Mouse (Mus musculus) hindlimb bud, embryonic 11.5 days (tissue): ENCODE results near the gene Lcn9.
A peak's percentile ranks its signal among the peaks of the same experiment; 100 is the strongest.
"Not testable (repeated sequence)": the region's sequence is repeated elsewhere in the genome, so short reads cannot be mapped to it uniquely, and the experiment has no call there.

Experiments
- DNase-seq: peaks from one replicate; pipeline ENCODE4 v3.0.0-alpha.2; 2012; ENCODE audit warnings: low read depth, low spot score; ENCODE audit errors: extremely low spot score

Gene Lcn9

DNA sequence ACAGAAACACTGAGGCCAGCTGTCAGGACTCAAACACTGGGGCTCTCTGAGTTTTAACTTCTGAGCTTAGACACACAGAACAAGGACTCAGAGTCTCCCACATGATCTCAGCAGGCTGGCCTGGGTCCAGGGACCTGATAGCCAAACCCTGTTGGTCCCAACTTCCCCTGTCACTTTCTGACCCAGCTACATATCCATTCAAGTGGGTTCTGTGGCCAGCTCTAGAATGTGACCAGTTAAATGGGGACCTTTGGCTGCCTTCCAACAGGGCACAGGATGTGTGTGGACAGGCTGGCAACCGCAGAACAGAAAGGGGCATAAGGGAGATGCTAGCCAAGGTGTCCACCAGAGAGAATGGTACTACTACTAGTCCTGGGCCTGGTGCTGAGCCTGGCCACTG is at the start of gene Lcn9:
Gene Lcn9 (plus strand): TSS at position 348 of the 400 bp plus-strand sequence.
- DNase-seq = no peak

DNA sequence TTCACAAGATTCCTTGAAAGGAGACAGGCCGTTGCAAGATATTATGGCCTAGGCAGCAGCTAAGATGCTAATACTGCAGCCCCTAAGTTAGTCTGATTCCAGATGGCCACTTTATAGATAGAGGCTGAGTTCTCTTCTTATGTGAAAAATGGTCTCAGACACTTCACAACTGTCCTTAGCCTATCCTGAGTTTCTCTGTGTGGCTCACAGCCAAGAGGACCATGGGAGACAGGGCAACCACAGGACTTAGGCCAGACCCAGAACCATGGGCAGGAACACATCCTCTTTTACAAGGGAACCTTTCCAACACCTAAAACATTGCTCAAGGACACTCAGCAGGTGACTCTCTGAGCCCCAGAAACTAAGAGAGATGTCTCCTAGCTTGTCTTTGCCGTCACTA is 49.4 kb upstream of the Lcn9 start:
- no peak for DNase-seq

DNA sequence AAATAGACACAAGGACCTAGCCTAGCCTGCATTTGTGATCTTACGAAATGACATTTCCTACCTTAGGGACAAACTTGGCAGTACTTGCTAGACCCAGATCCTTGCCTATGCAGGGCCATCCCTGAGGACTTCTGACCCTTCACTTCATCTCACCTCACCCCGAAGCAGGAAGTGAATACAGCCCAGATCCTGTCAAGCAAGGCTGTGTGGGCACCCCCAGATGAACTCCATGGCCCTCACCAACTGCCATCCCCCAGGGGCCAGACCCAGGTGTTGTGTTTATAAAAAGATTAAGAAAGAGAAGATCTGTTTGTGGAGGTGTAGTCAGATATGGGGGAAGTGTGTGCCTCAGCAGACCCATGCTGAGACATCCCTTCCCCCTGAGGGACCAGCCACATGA is 48.3 kb upstream of the Lcn9 start:
- no peak for DNase-seq

DNA sequence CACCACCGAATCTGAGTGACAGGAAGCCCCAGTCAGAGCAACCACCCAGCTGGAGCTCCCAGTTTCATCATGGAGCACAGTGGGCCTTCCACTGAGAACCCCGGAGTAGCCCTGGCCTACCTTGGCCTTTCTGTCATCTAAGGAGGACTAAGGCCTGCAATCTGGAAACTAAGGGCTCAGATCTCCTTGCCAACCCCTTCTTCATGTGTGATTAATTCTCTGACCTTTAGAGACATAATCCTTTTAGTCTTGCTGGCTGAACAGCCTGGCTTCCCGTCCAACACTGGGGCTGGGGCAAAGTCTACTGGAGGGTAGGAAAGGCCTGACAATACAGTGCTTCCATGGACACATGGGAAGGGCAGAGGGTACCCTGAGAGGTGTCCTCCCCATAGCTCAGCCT is 47.0 kb upstream of the Lcn9 start:
- DNase-seq = no peak

DNA sequence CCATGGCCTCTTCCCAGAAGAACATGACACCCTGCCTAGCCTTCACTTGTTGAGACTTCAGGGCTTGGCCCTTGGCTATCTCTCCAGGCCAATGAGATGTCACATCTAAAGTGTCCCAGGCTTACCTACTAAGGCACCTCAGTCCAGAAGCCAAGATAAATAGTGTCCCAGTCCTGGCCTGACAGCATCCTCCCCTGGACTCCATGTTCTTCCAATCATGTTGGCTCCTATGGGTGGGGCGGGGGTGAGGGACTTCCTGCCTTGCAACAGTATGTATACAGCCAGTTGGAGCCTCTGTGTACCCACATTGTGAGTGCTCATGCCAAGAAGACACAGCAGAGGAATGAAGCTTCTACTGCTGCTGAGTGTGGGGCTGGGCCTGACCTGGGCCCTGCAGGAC is 46.2 kb upstream of the Lcn9 start, which contains the start of gene Lcn11:
Gene Lcn11 (plus strand): TSS at position 301 of the 400 bp plus-strand sequence.
- DNase-seq = no peak

DNA sequence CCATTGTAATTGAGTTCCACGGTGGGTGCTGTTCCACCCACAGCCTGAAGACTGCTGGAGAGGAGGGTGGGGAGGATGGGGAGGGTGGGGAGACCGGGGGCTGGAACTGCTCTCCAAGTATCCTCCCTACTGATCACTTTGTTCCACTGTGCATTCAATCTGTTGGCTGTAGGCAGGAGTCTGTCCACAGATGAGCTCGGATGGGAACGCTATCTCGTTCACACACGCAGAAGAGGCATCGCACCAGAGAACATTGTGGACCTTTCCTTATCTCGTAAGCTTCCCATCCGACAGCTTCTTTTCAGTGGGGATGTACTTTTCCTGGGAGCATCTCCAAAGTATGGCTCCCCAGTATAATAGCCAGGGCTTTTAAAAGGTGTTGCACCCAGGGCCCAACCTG is 43.9 kb upstream of the Lcn9 start:
- DNase-seq = no peak

DNA sequence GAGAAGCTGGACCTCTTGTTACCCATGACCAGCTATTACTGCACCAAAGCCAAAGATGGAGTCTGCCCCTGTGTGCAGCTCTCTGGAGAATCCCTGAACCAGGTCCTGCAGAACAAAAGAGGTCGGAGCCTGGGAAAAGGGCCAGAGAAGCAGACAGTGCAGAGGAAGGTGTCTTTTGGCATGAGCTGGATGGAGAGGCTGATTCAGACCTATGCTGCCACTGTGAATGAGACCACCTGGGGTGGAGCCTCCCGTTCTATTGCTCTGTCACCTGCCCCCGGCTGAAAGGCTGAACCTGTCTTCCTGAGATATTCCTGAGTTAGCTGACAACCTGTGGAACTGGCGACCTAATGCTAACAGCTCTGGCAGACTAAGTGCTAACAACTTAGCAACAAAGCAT is 42.0 kb upstream of the Lcn9 start:
- no peak for DNase-seq

DNA sequence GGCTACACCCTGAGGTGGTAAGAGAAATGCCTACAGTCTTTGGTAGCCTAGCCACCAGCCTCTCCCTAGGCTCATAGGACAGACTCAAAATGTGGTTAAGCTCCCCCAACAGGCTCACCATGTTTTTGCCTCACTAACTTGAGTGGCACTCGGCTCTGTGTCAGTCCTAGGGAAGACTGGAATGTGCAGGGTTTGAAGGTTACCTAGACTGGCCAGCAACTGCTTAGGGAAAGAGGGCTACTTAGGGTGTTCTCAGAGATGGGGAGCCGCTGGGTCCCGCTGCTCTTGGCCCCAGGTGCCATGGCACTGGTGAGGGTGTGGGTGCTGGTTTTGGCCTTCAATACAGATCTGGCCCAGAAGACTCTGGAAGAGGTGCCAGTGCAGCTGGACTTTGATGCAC is 41.0 kb upstream of the Lcn9 start, which contains the start of gene Gm13539:
Gene Gm13539 (plus strand): TSS at position 301 of the 400 bp plus-strand sequence.
- DNase-seq = no peak

DNA sequence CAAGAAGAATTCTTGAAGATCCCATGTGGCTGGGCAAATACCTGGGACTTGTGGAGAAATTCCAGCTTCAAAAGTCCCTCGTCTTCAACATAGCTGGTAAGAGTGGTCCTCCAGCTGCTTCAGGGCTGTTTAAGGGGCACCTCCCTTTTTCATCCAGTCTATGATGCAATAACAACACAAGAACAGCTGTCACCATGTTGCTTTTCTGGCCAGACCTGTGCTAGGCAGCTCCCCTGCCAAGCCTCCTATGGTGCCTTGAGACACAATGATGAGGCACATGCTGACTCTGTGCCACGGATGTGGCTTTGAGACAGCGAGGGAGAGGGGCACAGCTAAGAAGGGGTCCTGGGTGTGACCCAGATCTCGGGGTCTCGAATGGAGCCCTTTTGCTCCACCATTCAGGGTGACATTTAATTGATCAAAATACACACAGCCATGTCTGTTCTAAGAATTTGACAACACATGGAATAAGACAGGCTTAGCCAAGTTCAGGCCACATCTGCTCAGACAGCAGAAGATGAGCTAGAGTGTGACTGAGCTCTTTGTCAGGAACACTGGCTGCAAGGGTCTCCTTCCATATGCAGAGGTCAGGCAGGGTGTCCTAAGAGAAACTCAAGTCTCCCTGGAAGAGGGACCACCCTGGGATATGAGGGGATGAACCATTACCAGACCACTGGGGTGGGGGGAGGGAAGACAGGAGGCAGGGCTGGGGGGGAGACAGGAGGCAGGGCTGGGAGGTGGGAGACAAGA is 37.2 kb upstream of the Lcn9 start:
- no peak for DNase-seq

DNA sequence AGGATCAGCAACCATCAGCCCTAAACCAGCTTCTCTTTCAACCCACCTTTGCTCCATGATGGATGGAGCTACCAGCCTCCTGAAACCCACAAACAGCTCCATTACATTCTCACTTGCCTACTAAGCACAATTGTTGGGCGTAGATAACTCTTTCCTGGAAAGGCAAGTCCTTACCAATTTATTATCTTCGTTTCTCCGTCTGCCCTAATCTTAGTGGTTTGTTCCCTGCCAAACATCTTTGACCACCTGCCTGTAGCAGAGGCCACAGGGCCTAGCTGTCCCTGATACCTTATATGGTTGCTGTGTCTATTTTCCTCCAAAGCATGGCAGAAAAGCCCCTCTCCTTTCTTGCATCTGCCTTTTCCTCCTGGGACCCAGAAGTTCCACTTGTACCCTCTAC is 33.9 kb upstream of the Lcn9 start:
- no peak for DNase-seq

DNA sequence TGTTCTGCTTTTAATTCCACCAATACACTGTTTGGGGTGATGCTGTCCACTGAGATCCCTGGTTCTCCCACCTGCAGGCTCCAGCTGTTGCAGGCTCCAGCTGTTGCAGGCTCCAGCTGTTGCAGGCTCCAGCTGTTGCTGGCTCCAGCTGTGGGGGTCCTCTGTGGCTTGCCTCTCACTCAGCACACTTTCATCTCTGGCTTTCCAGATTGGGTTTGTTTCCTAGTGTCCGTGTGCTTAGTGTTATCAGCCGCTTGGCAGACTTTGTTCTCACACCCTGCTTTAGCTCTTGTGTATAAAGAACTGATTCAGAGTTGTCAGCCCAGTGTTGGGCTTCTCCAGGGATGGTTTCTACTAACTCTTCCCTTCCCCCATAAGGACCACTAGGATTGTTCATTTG is 25.3 kb upstream of the Lcn9 start:
- DNase-seq = no peak

DNA sequence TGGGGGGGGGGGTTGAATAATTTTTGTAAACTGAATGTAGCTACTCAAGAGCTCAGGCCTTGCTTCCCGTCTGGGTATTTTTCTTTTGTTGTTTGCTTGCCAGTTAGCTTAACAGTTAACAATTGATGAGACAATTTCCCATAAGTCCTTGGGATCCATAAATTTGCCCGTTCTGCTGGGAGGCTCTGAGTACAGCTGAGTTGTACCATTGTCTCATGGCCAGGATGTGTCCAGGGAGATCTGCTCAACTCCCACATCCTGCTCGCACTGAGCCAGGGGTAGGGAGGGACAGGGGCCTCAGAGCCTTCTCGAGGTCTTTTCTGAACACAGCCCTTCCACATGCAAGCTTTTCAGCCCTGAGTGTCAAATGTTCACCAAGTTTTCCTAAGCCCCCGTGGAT is 24.9 kb upstream of the Lcn9 start:
- no peak for DNase-seq

DNA sequence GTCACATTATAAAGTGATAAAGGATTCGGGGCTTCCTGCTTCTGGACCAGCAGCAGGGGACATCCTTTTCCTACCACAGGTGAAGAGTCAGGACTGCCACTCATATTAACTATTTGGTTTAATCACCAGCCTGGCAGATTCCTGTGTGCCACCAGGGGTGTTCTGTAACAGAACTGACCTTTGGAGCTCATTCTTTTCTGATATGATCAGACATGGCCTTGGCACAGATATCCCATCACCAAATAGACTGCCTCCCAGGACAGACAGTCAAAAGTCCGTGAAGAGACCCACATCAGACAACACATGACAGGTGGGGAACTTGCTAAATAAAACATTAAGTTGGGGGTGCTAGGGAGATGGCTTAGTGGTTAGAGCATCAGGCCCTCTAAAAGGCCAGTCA is 11.2 kb upstream of the Lcn9 start:
- DNase-seq = no peak

DNA sequence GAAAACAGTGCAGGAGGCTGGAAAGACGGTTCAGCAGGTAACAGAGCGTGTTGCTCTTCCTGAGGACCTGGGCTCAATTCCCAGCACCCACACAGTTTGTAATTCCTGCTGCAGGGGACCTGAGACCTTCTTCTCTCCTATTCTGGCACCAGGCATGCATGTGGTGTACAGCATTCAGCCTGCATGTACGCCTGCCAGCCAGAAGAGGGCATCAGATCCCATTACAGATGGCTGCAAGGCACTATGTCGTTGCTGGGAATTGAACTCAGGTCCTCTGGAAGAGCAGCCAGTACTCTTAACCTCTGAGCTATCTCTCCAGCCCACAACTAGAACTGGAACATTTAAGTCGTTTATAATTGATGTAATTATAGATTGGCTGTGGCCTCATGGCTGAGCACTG is 9.6 kb upstream of the Lcn9 start:
- no peak for DNase-seq

DNA sequence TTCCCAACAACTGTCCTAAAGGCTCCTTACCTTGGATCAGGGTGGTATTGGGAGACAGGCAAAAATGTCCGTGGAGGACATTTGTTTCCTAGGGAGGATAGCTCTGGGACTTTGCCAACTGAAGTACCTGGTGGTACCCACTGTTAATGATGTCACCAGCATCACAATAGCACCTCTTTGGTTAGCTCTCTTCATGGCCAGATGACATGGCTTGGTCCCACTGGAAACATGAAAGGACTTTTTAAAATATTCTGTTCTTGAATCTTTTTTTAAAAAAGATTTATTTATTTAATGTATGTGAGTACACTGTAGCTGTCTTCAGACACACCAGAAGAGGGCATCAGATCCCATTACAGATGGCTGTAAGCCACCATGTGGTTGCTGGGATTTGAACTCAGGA is 7.2 kb upstream of the Lcn9 start, which contains the start of gene Glt6d1:
Gene Glt6d1 (minus strand): TSS at position 101 of the 400 bp plus-strand sequence.
- DNase-seq = not testable (repeated sequence)

DNA sequence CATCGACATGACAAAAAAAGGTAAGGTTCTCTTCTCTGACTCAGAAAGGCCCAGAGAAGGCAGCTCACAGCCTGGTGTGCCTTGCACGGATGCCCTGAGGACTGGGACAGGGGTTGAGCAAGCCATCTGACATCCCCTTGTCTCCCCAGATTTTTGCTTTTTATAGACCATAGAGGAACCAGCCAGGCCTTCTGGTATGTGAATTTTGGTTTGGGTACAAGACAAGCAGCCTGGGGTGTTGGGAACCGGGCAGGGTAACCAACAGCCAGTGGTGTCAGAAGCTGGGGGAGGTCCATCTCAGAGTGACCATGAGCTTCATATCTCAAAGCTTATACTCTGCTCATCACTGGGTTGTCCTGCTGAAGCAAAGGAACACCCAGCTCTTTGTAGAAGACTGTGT is 1.8 kb downstream of the Lcn9 start:
- no peak for DNase-seq

DNA sequence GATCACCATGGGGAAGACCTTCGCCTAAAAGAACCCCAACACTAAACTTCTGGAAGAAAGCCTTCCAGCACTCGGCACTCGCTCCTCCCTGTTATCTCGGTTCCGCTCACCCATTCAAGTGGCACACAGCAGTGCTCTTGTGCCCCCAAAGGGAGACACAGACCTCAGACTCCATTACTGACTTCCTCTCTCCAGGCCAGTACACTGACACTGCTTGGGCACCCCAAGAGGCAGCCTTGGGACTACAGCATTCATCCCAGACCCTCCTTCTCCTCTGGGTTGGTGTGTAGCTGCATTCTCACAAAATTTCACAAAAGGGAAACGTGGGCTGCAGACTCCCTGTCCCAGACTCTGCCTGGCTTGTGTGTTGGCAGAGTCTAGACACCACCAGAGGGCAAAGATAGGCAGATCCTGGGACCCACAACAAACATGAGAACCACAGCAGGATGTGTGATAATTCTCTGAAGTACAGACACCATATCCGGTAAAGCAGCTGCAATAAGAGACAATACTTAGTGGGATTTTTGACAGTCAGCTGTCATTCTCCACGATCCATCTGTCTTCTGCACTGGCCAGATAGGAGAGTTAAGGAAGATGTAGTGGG is 5.5 kb downstream of the Lcn9 start:
- DNase-seq = no peak

DNA sequence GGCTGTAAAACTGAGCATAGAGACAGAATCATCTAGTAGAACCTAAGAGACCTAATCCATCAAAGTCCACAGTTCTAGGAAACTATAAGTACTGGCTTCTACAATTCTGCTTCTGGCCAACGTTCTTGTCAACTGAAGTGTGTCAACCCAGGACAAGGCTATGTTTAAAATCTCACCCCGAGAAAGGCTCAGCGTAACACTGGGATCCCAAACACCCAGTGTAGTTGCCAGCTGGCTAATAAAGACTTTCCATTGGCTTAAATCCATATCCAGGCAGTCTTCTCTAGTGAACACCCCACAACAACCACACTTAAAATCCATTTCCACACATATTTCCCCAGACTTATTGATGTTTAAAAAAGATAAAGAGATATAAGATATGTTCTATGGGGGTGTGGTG is 7.8 kb downstream of the Lcn9 start:
- no peak for DNase-seq

DNA sequence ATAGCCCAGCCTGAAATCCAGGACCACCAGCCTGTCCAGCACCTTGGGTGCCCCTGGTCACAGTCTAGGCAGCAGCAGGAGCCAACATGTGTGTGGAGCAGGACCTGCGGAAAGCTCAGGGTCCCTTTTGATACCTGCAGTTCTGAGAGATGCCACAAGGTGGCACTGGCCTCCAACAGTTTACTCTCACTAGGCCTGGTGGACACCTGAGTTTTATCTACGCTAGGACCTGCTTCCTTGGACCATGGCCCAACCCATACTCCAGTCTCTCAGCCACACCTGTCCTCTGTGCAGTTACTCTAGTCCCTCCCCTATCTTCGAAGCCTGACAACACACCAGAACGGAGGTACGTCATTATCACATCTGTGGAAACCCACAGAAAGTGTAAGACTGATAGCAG is 13.3 kb downstream of the Lcn9 start:
- peak; percentile 62 for DNase-seq

DNA sequence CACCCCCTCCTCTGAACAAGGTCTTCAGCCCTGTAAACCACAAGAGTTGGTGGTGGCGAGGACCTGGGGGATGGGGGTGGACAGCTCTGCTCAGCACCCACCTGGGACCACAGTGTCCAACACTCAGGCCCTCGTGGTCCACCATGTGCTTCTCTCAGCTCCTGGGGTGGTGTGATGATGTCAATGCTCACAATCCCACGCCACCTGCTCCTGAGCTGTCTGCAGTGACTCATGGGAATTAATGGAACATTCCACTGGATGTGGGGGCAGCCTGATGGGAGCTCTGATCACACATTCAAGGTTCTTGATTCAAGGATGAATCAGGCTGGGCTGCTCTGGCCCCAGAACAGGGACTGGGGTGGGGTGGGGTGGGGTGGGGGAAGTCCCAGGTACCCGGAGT is 19.2 kb downstream of the Lcn9 start:
- no peak for DNase-seq

DNA sequence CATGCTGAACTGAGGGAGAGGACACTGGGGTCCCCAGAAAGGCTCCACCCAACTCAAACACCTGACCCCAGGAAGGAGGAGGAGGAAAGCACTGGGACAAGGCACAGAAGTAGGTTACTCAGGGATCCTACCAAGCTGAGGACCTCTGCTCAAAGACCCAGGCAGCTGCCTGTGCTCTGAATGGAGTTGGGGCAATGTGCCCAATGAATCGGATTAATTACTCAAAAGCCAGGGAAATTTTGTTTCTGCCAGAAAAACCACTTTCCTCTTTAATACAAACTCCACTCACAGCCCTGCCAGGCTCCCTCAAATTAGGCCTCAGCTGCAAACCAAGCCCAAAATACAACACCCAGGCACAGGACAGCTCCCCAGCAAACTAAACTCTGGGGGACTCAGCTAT is 19.8 kb downstream of the Lcn9 start:
- no peak for DNase-seq

DNA sequence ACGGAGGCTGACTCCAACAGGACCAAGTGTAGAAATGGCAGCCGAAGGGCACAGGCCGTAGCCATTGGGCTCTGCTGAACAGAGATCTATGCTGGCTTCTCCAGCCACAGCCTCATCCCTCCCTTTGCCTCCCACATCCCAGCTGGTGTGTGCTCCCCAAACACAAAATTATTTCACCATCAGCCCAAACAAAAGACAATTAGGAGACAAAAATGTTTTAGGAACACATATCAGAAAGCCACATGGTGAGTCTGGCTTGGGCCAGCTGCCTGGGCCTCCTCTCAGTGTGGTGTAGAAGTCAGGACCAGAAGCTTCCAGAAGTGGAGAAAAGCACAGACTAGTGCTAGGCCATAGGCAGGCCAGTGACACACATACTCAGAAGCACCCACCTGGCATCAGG is 21.1 kb downstream of the Lcn9 start:
- no peak for DNase-seq

DNA sequence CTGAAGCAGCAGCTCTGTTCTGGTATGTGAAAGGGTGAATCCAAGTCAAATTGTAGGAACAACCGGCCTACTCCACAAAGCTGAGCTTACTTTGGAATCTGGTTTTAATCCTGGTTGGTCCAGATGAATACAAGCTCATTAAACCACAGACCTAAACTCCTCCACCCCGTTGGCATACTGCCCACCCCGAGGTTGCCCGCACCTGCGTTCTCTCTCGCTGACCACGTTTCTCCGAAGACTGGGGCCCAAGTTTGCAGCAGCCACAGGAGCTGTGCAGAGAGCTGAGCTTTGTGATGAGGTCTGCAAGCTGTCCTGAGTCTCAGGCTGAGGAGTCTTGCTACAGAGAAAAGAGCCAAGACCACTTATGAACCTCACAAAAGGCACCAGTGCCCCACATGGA is 23.6 kb downstream of the Lcn9 start:
- DNase-seq = no peak
